Mouse (Mus musculus): ENCODE results near the gene Rrp36. TPM values are rescaled to one million over a fixed set of nuclear protein-coding genes. Genes with fewer than 3 reads are reported as not detected.
A peak's percentile ranks its signal among the peaks of the same experiment; 100 is the strongest.

Rrp36 gene
- polyA plus RNA-seq, 1 experiment from 2014 or later = 70.0 TPM

- no peak overlapping the region for H3K9ac ChIP-seq (replicated peaks)
- no peak for ATAC-seq (ENCODE audit: insufficient number of reproducible peaks, insufficient read depth, low FRiP score, low TSS enrichment, low read depth)
- 80% methylated on average over 12 of the region's 12 CpGs for whole genome bisulfite sequencing
- H3K4me2 ChIP-seq = no peak overlapping the region
- H3K27me3 ChIP-seq = no peaks in the 10 kb centered on the region
- no peak overlapping the region for H3K27ac ChIP-seq
- H3K4me1 ChIP-seq (replicated peaks) = no peaks in the 10 kb centered on the region
- H3K36me3 ChIP-seq = peaks cover 99% of the 10 kb centered on the region
- H3K9me3 ChIP-seq = no peaks in the 10 kb centered on the region
- H3K4me3 ChIP-seq (replicated peaks) = no peak overlapping the region
These were observed 12.2 kb downstream of the Rrp36 start for GRCm38 (mm10) chr17:46661981-46662380.

DNA sequence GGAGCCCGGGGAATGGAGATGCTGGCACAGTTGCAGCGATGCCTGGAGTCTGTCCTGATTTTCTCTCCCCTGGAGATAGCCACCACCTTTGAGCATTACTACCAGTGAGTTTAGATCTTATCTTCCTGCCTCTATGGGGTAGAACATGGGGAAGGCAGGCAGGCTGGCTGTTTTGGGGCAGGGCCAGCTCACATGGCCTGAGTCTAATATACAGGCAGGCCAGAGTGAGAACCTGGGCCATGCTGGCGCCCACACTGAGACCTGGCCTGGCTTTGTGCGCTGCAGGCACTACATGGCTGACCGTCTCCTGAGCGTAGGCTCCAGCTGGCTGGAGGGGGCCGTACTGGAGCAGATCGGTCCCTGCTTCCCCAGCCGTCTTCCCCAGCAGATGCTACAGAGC is 12.8 kb downstream of the Rrp36 start:
- H3K4me3 ChIP-seq (replicated peaks) = no peak overlapping the region
- no peak for ATAC-seq (ENCODE audit: insufficient number of reproducible peaks, insufficient read depth, low FRiP score, low TSS enrichment, low read depth)
- H3K4me2 ChIP-seq = no peak overlapping the region
- H3K27me3 ChIP-seq = no peaks in the 10 kb centered on the region
- H3K27ac ChIP-seq = no peak overlapping the region
- no peak overlapping the region for H3K9ac ChIP-seq (replicated peaks)
- H3K4me1 ChIP-seq (replicated peaks) = no peaks in the 10 kb centered on the region
- H3K36me3 ChIP-seq = peaks cover 99% of the 10 kb centered on the region
- no peaks in the 10 kb centered on the region for H3K9me3 ChIP-seq
- WGBS = 91% methylated on average over 9 of the region's 9 CpGs

DNA sequence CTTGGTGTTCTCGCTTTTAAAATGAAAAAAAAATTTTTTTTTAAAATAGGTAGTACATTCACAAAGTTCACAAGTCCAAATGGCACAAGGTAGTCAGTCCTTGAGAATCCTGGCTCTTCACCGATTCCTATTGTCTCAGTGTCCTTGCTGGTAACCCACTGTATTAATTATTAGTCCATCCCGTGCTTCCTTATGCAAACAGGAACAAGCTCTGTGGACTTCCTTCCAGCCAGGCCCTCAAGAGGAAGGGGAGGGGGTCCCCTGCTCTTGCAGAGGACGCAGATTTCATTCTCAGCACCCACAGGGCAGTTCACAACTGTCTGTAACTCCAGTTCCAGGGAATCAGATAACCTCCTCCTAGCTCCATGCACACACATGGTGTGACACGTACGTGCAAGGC is 18.1 kb downstream of the Rrp36 start:
- ATAC-seq (ENCODE audit: insufficient number of reproducible peaks, insufficient read depth, low FRiP score, low TSS enrichment, low read depth) = no peak
- peaks cover 18% of the 10 kb centered on the region for H3K4me1 ChIP-seq (replicated peaks)
- H3K9me3 ChIP-seq = 0 out of 2 replicates have a peak, but pooled peaks cover 4% of the 10 kb centered on the region
- H3K27me3 ChIP-seq = no peaks in the 10 kb centered on the region
- H3K36me3 ChIP-seq = peaks cover 88% of the 10 kb centered on the region
- H3K4me2 ChIP-seq = no peak overlapping the region
- no peak overlapping the region for H3K9ac ChIP-seq (replicated peaks)
- no peak overlapping the region for H3K27ac ChIP-seq
- H3K4me3 ChIP-seq (replicated peaks) = no peak overlapping the region
- 70% methylated on average over 6 of the region's 6 CpGs for WGBS

- Histone ChIP-seq H3K9me3 (0 out of 2 replicates have a peak, but pooled peaks cover 4% of the 10 kb centered on the region), H3K9ac (replicated peaks) (peak overlapping the region; percentile 94), H3K4me1 (replicated peaks) (peaks cover 30% of the 10 kb centered on the region), H3K27me3 (no peaks in the 10 kb centered on the region), H3K36me3 (peaks cover 57% of the 10 kb centered on the region), H3K4me3 (replicated peaks) (peak overlapping the region; percentile 70), H3K27ac (no peak overlapping the region), H3K4me2 (peak overlapping the region; percentile 87)
- no peak for ATAC-seq (ENCODE audit: insufficient number of reproducible peaks, insufficient read depth, low FRiP score, low TSS enrichment, low read depth)
- 70% methylated on average over 20 of the region's 20 CpGs for WGBS
These were observed 22.2 kb downstream of the Rrp36 start for GRCm38 (mm10) chr17:46651755-46652547.

- Histone ChIP-seq H3K27me3 (no peaks in the 10 kb centered on the region), H3K9me3 (0 out of 2 replicates have a peak, but pooled peaks cover 4% of the 10 kb centered on the region), H3K36me3 (peaks cover 51% of the 10 kb centered on the region), H3K4me1 (replicated peaks) (peaks cover 35% of the 10 kb centered on the region), H3K4me2 (peak overlapping the region; percentile 87), H3K4me3 (replicated peaks) (peak overlapping the region; percentile 70), H3K9ac (replicated peaks) (peak overlapping the region; percentile 94), H3K27ac (peak overlapping the region; percentile 95; the same call in 1 of the 2 replicates)
- ATAC-seq (ENCODE audit: insufficient number of reproducible peaks, insufficient read depth, low FRiP score, low TSS enrichment, low read depth) = no peak
- 80% methylated on average over 17 of the region's 17 CpGs for WGBS
These were observed 22.9 kb downstream of the Rrp36 start for GRCm38 (mm10) chr17:46651292-46651691.

DNA sequence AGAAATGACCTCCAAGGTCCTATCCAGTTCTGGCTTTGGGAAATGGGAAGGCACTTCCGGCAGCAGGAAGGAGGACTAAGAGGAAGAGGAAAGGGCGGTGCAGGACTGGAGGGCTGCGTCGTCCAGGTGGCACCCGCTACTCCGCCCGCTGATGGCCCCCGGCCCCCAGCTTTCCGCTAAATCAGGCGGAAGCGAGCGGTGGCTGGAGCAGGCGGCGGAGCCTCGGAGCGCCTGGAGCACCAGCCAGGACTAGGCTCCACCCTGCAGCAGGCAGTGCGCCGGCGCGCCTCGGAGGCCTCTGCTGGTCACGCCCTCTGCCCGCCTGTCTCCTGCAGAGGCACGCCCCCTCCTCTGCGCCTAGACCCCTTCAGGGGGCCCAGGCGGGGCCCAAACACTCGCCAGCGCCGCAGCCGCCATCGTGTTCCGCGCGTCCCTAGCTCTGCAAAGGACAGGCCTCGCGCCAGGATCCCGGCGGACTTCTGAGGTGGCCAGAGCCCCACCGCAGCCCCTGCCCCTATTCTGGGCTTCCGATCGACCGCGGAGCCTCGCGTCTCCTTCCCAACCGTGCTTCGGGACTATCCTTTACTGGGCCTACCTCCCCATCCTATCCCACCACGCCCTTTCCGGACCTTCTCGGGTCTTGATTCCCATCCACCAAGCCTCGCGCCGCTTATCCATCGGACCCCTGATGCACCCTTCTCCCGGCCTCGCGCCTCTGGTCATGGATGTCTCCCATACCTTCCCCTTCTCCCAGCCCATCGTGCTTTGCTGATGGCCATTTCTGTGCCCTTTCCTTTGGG is 23.7 kb downstream of the Rrp36 start, which contains the start of gene Cul7:
Gene Cul7, plus strand, starts transcription at position 106 of the 800 bp plus-strand sequence.
- no peaks in the 10 kb centered on the region for H3K27me3 ChIP-seq
- peak within 1 kb of the TSS; percentile 70 for H3K4me3 ChIP-seq (replicated peaks)
- 0 out of 2 replicates have a peak, but pooled peaks cover 4% of the 10 kb centered on the region for H3K9me3 ChIP-seq
- peaks cover 42% of the 10 kb centered on the region for H3K36me3 ChIP-seq
- under 1% methylated on average over 50 of the region's 58 CpGs for WGBS
- peak within 1 kb of the TSS; percentile 94 for H3K9ac ChIP-seq (replicated peaks)
- ATAC-seq (ENCODE audit: insufficient number of reproducible peaks, insufficient read depth, low FRiP score, low TSS enrichment, low read depth) = peak; percentile 94
- H3K4me1 ChIP-seq (replicated peaks) = peaks cover 36% of the 10 kb centered on the region
- peak within 1 kb of the TSS; percentile 95 for H3K27ac ChIP-seq
- peak within 1 kb of the TSS; percentile 87 for H3K4me2 ChIP-seq

GRCm38 (mm10) chr17:46649811-46650210 is 24.3 kb downstream of the Rrp36 start:
- Histone ChIP-seq H3K27me3 (no peaks in the 10 kb centered on the region), H3K4me1 (replicated peaks) (peaks cover 42% of the 10 kb centered on the region), H3K4me3 (replicated peaks) (peak overlapping the region; percentile 70), H3K27ac (peak overlapping the region; percentile 95), H3K9ac (replicated peaks) (peak overlapping the region; percentile 94; the same call in 1 of the 2 replicates), H3K9me3 (0 out of 2 replicates have a peak, but pooled peaks cover 3% of the 10 kb centered on the region), H3K36me3 (peaks cover 37% of the 10 kb centered on the region), H3K4me2 (peak overlapping the region; percentile 87)
- WGBS = 35% methylated on average over 15 of the region's 15 CpGs
- no peak for ATAC-seq (ENCODE audit: insufficient number of reproducible peaks, insufficient read depth, low FRiP score, low TSS enrichment, low read depth)

- 94% methylated on average over 9 of the region's 9 CpGs for WGBS
- no peak overlapping the region for H3K9ac ChIP-seq (replicated peaks)
- no peak overlapping the region for H3K4me3 ChIP-seq (replicated peaks)
- no peak for ATAC-seq (ENCODE audit: insufficient number of reproducible peaks, insufficient read depth, low FRiP score, low TSS enrichment, low read depth)
- peaks cover 24% of the 10 kb centered on the region for H3K36me3 ChIP-seq
- H3K27ac ChIP-seq = no peak overlapping the region
- no peak overlapping the region for H3K4me2 ChIP-seq
- H3K27me3 ChIP-seq = no peaks in the 10 kb centered on the region
- peaks cover 50% of the 10 kb centered on the region for H3K4me1 ChIP-seq (replicated peaks)
- H3K9me3 ChIP-seq = no peaks in the 10 kb centered on the region
These were observed 25.7 kb downstream of the Rrp36 start for GRCm38 (mm10) chr17:46648436-46648835.

DNA sequence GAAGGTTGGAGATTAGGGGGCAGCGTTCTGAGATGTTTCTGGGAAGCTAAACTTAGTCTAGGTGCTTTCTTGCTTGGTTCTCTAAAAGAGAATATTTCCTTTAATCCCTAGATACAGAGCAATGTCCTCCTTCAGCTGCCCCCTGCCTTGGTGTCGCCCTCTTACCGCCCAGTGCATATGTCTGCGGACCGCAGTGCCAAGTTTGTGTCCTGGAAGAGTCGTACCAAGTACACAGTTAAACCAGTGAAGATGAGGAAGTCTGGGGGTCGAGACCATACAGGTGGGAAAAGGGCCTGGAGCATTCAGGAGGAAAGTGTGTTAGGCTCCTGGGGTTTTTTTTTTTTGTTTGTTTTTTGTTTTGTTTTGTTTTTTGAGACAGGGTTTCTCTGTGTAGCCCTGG is 26.9 kb downstream of the Rrp36 start:
- H3K9ac ChIP-seq (replicated peaks) = no peak overlapping the region
- peak overlapping the region; percentile 90; the same call in 1 of the 2 replicates for H3K4me2 ChIP-seq
- no peak overlapping the region for H3K27ac ChIP-seq
- no peak for ATAC-seq (ENCODE audit: insufficient number of reproducible peaks, insufficient read depth, low FRiP score, low TSS enrichment, low read depth)
- H3K4me1 ChIP-seq (replicated peaks) = peaks cover 44% of the 10 kb centered on the region
- peaks cover 20% of the 10 kb centered on the region for H3K36me3 ChIP-seq
- no peaks in the 10 kb centered on the region for H3K9me3 ChIP-seq
- H3K4me3 ChIP-seq (replicated peaks) = no peak overlapping the region
- no peaks in the 10 kb centered on the region for H3K27me3 ChIP-seq
- WGBS = 95% methylated on average over 7 of the region's 7 CpGs

GRCm38 (mm10) chr17:46646322-46646662 is 27.9 kb downstream of the Rrp36 start:
- no peak for ATAC-seq (ENCODE audit: insufficient number of reproducible peaks, insufficient read depth, low FRiP score, low TSS enrichment, low read depth)
- H3K36me3 ChIP-seq = peaks cover 28% of the 10 kb centered on the region
- H3K4me2 ChIP-seq = peak overlapping the region; percentile 90
- peaks cover 34% of the 10 kb centered on the region for H3K4me1 ChIP-seq (replicated peaks)
- no peaks in the 10 kb centered on the region for H3K27me3 ChIP-seq
- peak overlapping the region; percentile 70 for H3K9ac ChIP-seq (replicated peaks)
- peak overlapping the region; percentile 79 for H3K27ac ChIP-seq
- WGBS = under 1% methylated on average over 19 of the region's 19 CpGs
- H3K4me3 ChIP-seq (replicated peaks) = peak overlapping the region; percentile 77
- no peaks in the 10 kb centered on the region for H3K9me3 ChIP-seq
